Mouse (Mus musculus): ENCODE measurements around the gene Tnfsf15.

Gene Tnfsf15

DNA sequence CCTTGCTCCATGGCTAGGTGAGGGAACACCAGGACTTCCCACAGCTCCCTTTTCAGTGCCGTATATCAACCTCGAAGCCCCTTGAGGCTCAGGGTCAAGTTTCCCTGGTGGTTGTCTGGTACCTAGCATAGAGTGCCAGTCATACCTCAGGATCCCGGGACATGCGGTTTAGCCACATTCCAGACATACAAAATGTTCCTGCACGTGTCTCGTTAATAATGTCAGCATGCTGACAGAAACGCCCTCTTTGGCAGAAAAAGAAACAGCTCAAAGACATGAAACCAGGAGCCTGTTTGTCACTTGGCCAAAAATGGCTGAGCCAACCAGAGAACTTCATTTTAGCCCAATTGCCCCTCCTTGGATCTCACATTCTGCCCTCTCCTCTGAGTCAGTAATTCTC is 2.8 kb downstream of the Tnfsf15 start:
- no peak for DNase-seq

- no peak for DNase-seq
Measured at GRCm38 (mm10) chr4:63740761-63741160, 4.2 kb downstream of the Tnfsf15 start.

- no peak for DNase-seq
Measured at GRCm38 (mm10) chr4:63740001-63740400, 4.9 kb downstream of the Tnfsf15 start.

GRCm38 (mm10) chr4:63739524-63739923 is 5.4 kb downstream of the Tnfsf15 start:
- no peak for DNase-seq

- DNase-seq, result no peak
Measured at GRCm38 (mm10) chr4:63738364-63738997, 6.4 kb downstream of the Tnfsf15 start.

- no peak for DNase-seq
Measured at GRCm38 (mm10) chr4:63731299-63731698, 13.6 kb downstream of the Tnfsf15 start.

- no peak for DNase-seq
Measured at GRCm38 (mm10) chr4:63726727-63727126, 18.2 kb downstream of the Tnfsf15 start.

DNA sequence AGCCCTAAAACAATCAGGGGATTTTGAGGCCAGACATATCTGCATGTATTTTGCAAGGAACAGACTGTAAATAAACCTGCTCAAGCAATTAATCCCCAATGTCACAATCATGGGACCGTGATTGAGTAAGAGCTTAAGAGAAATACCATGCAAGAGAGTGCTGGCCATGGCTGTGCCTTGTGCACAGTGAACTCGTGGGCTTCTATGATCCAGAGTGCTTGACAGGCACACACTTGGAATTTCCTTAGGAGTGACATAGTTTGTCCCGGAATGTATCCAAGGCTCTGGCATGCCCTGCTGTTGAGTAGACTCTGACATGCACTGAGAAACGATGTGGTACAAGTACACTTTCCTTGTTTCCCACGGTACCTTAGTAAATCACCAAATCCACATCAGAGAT is 18.9 kb downstream of the Tnfsf15 start:
- no peak for DNase-seq

DNA sequence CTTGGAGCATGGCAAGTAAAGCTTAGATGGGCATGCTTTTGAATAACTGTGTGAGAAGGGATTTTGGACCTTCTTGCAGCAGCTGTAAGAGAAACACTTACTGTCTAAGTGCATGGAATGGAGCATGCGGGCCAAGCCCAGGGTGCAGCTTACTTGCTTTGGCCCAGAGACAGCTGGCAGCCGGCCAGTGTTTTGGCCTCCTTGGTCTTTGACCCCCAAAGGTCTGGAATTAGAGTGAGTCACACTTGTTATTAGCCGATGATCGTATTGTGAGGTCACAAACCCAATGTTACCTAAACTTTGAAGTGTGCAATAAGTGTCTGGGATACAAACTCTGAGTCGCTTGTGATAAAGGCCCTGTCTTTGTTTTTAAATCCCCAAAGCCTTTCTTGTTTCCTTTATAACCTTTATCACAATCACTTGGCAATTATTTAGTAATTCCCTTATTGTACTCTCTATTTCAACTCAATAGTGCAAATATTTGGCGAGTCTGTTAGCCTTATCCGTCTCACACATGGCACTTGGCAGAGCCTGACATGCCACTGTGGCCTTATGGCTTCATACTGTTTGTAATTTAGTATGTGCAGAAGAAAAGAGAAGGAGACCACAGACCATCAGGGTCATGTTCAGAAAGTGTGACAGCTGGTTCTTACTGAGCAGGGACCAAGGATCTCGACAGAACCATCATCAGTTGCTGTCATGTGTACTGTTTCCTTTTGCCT is 26.8 kb downstream of the Tnfsf15 start:
- DNase-seq, result no peak

- no peak for DNase-seq
Measured at GRCm38 (mm10) chr4:63711886-63712285, 33.0 kb downstream of the Tnfsf15 start.

DNA sequence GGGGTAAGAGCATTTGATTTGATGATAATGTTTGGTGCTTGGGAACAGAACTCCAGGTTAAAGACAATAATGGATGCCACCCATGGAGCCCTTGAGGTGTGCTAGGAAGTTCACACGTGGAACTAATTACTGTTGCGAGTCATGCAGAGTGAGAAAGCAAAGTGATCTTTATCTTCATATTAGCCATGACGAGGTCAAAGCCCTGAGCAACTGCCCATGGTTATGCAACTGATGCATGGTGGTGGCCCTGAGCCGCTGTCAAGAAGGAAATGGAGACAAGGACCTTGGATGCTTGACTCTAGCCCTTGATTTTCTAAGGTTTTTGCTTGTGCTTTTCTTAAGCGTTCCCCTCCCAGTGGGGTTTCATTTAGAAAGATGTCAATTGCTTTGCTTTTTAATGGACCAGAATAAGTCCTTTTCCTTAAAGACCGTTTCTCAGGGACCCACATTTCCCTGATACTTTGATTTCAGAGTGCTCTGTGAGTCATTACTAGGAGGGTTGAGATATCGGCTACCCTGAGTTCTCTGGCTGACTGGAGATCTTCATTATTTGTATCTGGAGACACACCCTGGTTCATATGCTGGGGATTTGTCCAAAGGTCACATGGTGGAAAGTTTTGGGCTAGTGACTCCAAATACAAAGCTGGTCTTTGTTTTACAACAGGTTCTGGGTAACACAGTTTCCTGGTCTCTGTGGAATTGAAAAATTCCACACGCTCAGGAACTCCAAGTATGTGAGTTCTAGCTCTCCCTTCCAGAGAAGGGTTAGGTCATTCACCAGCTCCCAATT is 34.3 kb downstream of the Tnfsf15 start:
- DNase-seq, result no peak

DNA sequence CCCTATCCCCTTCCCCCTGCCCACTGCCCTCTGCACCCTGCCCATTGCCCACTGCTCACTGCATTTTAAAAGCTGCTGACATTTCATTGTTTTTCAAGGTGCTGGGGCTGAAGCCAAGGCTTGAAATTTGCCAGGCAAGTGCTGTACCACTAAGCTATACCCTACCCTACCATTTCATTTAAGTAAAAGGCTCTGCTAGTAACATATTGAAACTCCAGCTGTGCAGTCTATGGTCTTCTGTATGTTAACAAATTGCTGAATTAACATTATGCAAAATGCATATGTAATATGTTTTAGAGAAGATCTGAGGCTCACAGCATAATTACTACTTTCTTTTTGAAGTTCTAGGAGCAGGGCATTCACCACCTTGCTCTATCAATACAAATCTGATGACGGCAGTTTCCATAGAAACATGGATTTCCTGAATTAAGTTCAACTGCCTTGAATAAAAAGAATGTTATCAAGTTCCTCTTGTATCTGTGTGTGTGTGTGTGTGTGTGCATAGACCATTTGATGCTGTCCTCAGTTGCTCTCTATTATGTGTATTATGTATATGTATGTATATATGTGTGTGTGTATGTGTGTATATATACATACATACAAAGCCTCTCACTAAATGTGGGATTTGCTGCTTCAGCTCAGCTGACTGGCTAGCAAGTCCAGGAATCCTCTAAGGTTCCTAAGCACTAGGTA is 38.5 kb downstream of the Tnfsf15 start:
- no peak for DNase-seq

GRCm38 (mm10) chr4:63704232-63704631 is 40.7 kb downstream of the Tnfsf15 start:
- no peak for DNase-seq

GRCm38 (mm10) chr4:63703686-63704085 is 41.2 kb downstream of the Tnfsf15 start:
- DNase-seq, result no peak

GRCm38 (mm10) chr4:63702006-63702704 is 42.8 kb downstream of the Tnfsf15 start:
- DNase-seq, result no peak

DNA sequence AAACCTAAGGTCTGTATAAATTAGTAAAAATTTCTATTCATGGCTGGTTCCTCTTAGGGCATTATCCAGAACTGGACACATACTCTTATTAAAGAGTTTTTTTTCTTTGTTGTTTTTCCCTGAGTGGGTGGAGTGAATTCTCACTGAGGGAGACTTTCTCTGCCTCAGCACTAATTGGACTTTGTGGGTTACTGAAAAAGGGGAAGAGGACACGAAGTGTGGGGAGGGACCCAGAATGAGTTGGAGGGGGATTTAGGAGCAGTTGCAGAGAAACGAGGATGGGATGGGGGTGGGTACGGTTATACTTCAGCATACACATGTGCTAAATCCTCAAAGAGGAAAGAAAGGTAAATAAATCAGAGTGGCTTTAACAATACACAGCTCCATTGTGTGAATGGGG is 45.2 kb downstream of the Tnfsf15 start:
- no peak for DNase-seq

DNA sequence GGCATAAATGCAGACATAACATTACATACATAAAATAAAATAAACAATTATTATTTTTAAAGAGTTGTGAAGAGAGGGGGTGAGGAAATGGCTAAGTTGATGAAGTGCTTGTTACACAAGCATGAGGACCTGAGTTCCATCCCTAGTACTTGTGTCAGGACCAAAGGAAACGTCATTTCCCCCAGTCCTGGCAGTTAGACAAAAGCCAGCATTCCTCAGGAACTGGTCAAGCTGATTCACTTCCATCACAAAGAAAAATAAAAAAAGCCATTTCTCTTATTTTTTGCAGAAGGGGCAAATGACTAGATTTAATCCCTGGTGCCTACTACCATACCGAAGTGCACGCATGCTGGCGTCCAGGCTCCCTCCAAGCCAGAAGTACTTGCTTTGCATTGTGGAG is 48.0 kb downstream of the Tnfsf15 start:
- no peak for DNase-seq

DNA sequence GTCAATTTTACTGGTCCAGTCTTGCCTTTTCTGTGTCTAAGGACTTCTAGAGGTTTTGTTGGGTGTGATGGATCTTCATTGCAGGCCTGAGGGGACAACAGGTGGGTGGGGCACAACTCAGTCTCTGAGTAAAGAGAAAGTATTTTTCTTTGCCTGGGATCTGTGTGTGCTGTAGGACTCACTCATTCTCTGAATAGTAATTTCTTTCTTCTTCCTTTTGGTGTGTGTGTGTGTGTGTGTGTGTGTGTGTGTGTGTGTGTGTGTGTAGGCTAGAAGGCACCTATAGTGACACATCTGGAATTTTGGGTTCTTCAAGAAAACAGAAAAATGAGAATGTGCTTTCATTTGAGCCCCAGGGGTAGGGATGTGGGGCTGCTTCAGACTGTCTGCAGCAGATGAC is 52.6 kb downstream of the Tnfsf15 start:
- no peak for DNase-seq

- DNase-seq, result no peak
Measured at GRCm38 (mm10) chr4:63687429-63687828, 57.5 kb downstream of the Tnfsf15 start.

DNA sequence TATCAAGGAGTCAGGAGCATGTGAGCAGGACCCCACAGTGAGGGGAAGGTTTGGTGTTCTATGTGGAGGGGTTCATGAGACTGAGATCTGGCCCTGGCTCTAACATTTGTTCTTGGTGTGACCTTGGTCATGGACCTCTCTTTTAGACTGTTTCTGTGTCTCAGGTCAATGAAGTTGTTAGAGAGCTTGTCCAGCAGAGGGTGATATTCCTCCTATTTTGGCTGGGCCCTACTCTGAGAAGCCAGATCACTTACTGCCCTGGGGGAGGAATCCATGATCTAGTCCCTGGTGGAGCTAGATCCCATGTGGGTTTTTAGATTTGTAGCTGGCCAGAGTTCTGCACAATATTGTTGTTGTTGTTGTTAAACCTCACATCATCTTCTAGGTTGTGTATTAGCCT is 58.8 kb downstream of the Tnfsf15 start:
- DNase-seq, result peak; percentile 30

DNA sequence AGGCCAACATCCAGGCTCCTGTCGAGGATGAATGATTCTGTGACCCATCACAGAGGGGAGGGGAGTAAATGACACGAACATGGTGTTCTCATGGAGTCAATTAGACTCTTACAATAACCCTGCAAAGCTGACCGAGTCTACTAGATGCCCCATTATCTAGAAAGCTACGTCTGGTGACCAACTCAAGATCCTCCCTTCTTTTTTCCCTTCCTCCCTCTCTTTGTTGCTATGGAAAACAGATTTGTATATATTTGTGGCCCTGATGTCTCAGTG is 59.7 kb downstream of the Tnfsf15 start:
- no peak for DNase-seq

DNA sequence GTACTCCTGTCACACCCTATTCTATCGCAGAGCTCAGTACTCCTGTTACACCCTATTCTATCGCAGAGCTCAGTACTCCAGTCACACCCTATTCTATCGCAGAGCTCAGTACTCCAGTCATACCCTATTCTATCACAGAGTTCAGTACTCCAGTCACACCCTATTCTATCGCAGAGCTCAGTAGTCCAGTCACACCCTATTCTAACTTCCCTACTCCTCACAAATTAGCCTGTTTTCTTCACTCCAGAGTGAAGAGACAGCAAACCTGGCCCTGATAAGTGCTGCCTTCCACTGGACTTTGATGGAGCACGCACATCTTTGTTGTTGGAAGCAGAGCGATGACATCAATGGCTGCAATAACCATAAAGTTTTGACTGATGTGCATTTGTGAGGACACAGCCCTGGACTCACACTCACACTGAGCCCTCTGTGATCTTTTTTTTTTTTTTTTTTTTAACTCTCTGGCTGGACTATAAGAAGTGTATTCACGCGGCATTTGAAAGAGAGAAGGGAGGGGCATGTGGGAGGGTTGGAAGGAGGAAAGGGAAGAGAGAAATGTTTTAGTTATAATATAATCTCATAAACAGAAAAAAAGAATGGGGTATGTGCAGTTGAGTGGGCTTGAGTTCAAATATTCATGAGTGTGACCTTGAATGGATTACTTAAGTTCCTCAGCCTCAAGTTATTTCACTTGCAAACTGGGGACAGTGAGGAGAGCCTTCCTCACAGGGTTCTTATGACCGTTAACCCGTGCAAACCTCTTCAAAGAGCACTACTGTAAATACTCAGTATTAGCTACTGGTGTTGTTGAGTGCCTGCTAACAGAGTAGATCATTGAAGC is 60.3 kb downstream of the Tnfsf15 start:
- DNase-seq, result no peak

All from thymus, postnatal 14 days (tissue).